Mouse (Mus musculus) intestine, postnatal 0 days (tissue): Measurements from ENCODE around the gene Vmn1r155. TPM values are rescaled to one million over a fixed set of nuclear protein-coding genes. Genes with fewer than 3 reads are reported as not detected.
"Not testable (repeated sequence)": the region's sequence is repeated elsewhere in the genome, so short reads cannot be mapped to it uniquely, and the experiment has no call there.

Experiments
- ATAC-seq: fragments of 200-750 bp; cut with Nextera tagmentation; 2 replicates; pipeline ENCODE4 v1.8.0; 2017; ENCODE audit warnings: mild to moderate bottlenecking, moderate TSS enrichment, moderate library complexity
- H3K27ac ChIP-seq: fragments of 300-500 bp; sonication (generic); 2 replicates; pipeline ENCODE4 v1.5.1; 2014; ENCODE audit warnings: mild to moderate bottlenecking, low read depth, low read length, moderate library complexity
- H3K27me3 ChIP-seq: fragments of 300-500 bp; sonication (generic); replicated peaks from 2 replicates; pipeline ENCODE4 v1.6.1; 2014; ENCODE audit warnings: low read length, mixed read lengths; ENCODE audit not compliant: control insufficient read depth, insufficient read depth
- H3K36me3 ChIP-seq: fragments of 300-500 bp; sonication (generic); 2 replicates; pipeline ENCODE4 v1.6.1; 2014; ENCODE audit warnings: mild to moderate bottlenecking, moderate library complexity; ENCODE audit not compliant: control insufficient read depth, insufficient read depth
- H3K4me1 ChIP-seq: fragments of 300-500 bp; sonication (generic); replicated peaks from 2 replicates; pipeline ENCODE4 v1.6.1; 2014; ENCODE audit warnings: antibody characterized with exemption, low read length, mixed read lengths; ENCODE audit not compliant: control insufficient read depth, insufficient read depth
- H3K4me2 ChIP-seq: fragments of 300-500 bp; sonication (generic); replicated peaks from 2 replicates; pipeline ENCODE4 v1.6.1; 2014; ENCODE audit warnings: low read depth, mild to moderate bottlenecking, moderate library complexity
- H3K4me3 ChIP-seq: fragments of 300-500 bp; sonication (generic); 2 replicates; pipeline ENCODE4 v1.5.1; 2014; ENCODE audit warnings: low read depth, low read length
- H3K9ac ChIP-seq: fragments of 300-500 bp; sonication (generic); 2 replicates; pipeline ENCODE4 v1.6.1; 2014; ENCODE audit warnings: mild to moderate bottlenecking, low read depth, low read length
- H3K9me3 ChIP-seq: fragments of 300-500 bp; sonication (generic); 2 replicates; pipeline ENCODE4 v1.6.1; 2016; ENCODE audit warnings: mixed run types; ENCODE audit not compliant: control insufficient read depth
- WGBS: fragments of 180-500 bp; shearing (Covaris S2); extraction: QIAGEN DNeasy Blood & Tissue Kit; methylation state at CpG from one replicate; pipeline ENCODE4 v1.1.7; 2014; 5-methylcytosine and 5-hydroxymethylcytosine counted together
- polyA plus RNA-seq: library from polyadenylated mRNA; unstranded; fragments of >200 nt; fragmentation: Nextera tagmentation; extraction: Ambion mirVana; gene quantifications from 2 replicates; pipeline ENCODE4 v1.2.1, GENCODE M21; 2015

The Vmn1r155 gene
- not detected in 2 replicates for polyA plus RNA-seq

- H3K27ac ChIP-seq, ATAC-seq, H3K4me1 ChIP-seq, H3K9ac ChIP-seq, H3K4me2 ChIP-seq, H3K36me3 ChIP-seq, H3K27me3 ChIP-seq, H3K4me3 ChIP-seq, H3K9me3 ChIP-seq: not testable (repeated sequence)
- no CpG with 5 or more reads among the region's 3 CpGs for WGBS
These were observed at the start of gene Vmn1r155 for GRCm38 (mm10) chr7:22657718-22658117. Gene Vmn1r155 (plus strand): TSS chr7:22658018.

- not testable (repeated sequence) for H3K9ac ChIP-seq, H3K27me3 ChIP-seq, ATAC-seq
These were observed 34.4 kb downstream of the Vmn1r155 start, which contains the start of gene Gm8693 for GRCm38 (mm10) chr7:22692217-22692616. Gene Gm8693 (minus strand): TSS chr7:22692317.

More at GRCm38 (mm10) chr7:22692217-22692616, 34.4 kb downstream of the Vmn1r155 start, which contains the start of gene Gm8693:
- not testable (repeated sequence) for H3K9me3 ChIP-seq, H3K27ac ChIP-seq, H3K4me3 ChIP-seq, H3K4me1 ChIP-seq, H3K4me2 ChIP-seq, H3K36me3 ChIP-seq
- no CpG with 5 or more reads among the region's 2 CpGs for WGBS

Other genes with a start within 250 kb of the Vmn1r155 start
- gene Vmn1r148, start 244.4 kb upstream of the Vmn1r155 start, polyA plus RNA-seq = not detected in 2 replicates
- gene Vmn1r149, start 219.8 kb upstream of the Vmn1r155 start, polyA plus RNA-seq = not detected in 2 replicates
- not detected in 2 replicates for gene Gm10665, start 193.9 kb upstream of the Vmn1r155 start, polyA plus RNA-seq
- not detected in 2 replicates for gene Vmn1r151, start 158.3 kb upstream of the Vmn1r155 start, polyA plus RNA-seq
- not detected in 2 replicates for gene Vmn1r152, start 135.1 kb upstream of the Vmn1r155 start, polyA plus RNA-seq
- not detected in 2 replicates for gene Gm8677, start 123.1 kb upstream of the Vmn1r155 start, polyA plus RNA-seq
- not detected in 2 replicates for gene Gm4201, start 92.7 kb upstream of the Vmn1r155 start, polyA plus RNA-seq
- gene Gm4565, start 69.9 kb upstream of the Vmn1r155 start, polyA plus RNA-seq = not detected in 2 replicates
- gene Gm8693, start 34.3 kb downstream of the Vmn1r155 start, polyA plus RNA-seq = not detected in 2 replicates
- not detected in 2 replicates for gene Gm4567, start 61.7 kb downstream of the Vmn1r155 start, polyA plus RNA-seq
- not detected in 2 replicates for gene Vmn1r157, start 103.7 kb downstream of the Vmn1r155 start, polyA plus RNA-seq
- not detected in 2 replicates for gene Vmn1r158, start 132.8 kb downstream of the Vmn1r155 start, polyA plus RNA-seq
- not detected in 2 replicates for gene Vmn1r159, start 185.6 kb downstream of the Vmn1r155 start, polyA plus RNA-seq
- gene Vmn1r160, start 213.2 kb downstream of the Vmn1r155 start, polyA plus RNA-seq = not detected in 2 replicates